ENCODE assay signal across 8 mouse cellular contexts in the genomic region with DNA sequence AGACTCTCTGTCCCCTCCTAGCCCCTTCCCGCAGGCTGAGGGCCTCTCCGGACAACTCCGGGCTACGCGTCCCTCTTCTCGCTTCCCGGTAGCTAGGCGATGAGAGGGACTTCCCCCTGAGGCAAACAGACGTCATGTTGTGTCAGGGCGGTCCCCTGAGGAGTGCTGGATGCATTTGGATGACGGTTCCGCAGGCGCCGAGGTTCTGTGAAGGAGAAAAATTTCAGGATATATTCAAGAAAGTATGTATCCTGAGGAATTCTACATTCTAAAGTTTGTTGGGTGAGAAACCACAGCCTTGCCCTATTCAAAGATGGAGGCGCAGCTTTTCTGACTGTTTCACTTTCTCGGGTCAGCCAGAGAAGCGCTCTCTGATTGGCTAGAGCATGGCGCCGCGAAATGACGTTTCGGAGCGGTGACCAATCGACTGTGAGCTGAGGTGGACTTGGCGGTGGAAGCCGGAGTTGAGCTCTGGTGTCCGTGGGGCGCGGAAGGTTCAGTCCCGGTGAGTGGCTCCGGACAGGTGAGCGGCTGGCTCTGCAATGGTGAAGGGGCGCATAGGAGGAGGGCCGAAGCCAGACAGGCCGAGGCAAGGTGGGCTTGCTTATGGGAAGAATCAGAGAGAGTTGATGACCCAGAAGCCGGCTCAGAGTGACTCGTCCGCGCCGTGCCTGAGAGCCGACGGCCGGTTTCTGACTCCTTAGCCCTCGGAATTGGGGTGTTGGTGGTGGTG. TPM values are rescaled to one million over a fixed set of nuclear protein-coding genes. Genes with fewer than 3 reads are reported as not detected.
DNase-seq lines count a peak whose midpoint lies in the region; ATAC-seq and TF ChIP-seq lines count a peak whose summit lies in the region.

Gene Sec23b, plus strand, starts transcription at position 410 of the 733 bp plus-strand sequence.

- no peak for TF ChIP-seq CTCF in C2C12 (IDR thresholded peaks at IDR 0.05; ENCODE audit: control insufficient read depth, insufficient read depth, insufficient read length)
- TF ChIP-seq CTCF in brain, embryonic 14.5 days (IDR thresholded peaks at IDR 0.05; ENCODE audit: borderline replicate concordance, extremely low read depth, insufficient read depth, insufficient read length) = peak; percentile 0; the same call in 1 of the 2 replicates
- no peak for TF ChIP-seq CTCF in liver, adult 2 months (IDR thresholded peaks at IDR 0.05; ENCODE audit: low read depth, low read length)

- peaks cover 15% of the 10 kb centered on the region for H3K79me3 ChIP-seq in C2C12 (ENCODE audit: low read depth)

- peak; percentile 97 for ATAC-seq in heart, embryonic 11.5 days (replicated peaks; ENCODE audit: insufficient number of reproducible peaks, low FRiP score, low TSS enrichment)
- peak; percentile 98 for ATAC-seq in kidney, embryonic 16.5 days (ENCODE audit: low FRiP score, low TSS enrichment)

- no peaks in the 10 kb centered on the region for H3K9me3 ChIP-seq in erythroblast, embryonic 14.5 days (ENCODE audit: control insufficient read depth, low read length)
- no peaks in the 10 kb centered on the region for H3K9me3 ChIP-seq in heart, embryonic 11.5 days (replicated peaks; ENCODE audit: control insufficient read depth, low read length)
- H3K9me3 ChIP-seq in kidney, embryonic 16.5 days (ENCODE audit: low read length) = no peaks in the 10 kb centered on the region

- peak; percentile 47; the same call in 1 of the 2 replicates for TF ChIP-seq POLR2A in brain, embryonic 14.5 days (IDR thresholded peaks at IDR 0.05; ENCODE audit: borderline replicate concordance, extremely low read depth, insufficient read depth, insufficient read length, poor library complexity, severe bottlenecking)
- TF ChIP-seq POLR2A in liver, adult 2 months (IDR thresholded peaks at IDR 0.05; ENCODE audit: extremely low read depth, insufficient read depth, low read length) = peak; percentile 78
- TF ChIP-seq POLR2A in myocyte (IDR thresholded peaks at IDR 0.05; ENCODE audit: insufficient read length, low read depth) = peak; percentile 87

- peaks cover 25% of the 10 kb centered on the region for H3K4me1 ChIP-seq in erythroblast, embryonic 14.5 days (ENCODE audit: control insufficient read depth)
- peaks cover 6% of the 10 kb centered on the region; the same call in 1 of the 2 replicates for H3K4me1 ChIP-seq in heart, embryonic 11.5 days (ENCODE audit: control insufficient read depth, insufficient read depth, low read length)
- peaks cover 19% of the 10 kb centered on the region for H3K4me1 ChIP-seq in kidney, embryonic 16.5 days (ENCODE audit: insufficient read depth, low read length)
- H3K4me1 ChIP-seq in liver, adult 2 months (ENCODE audit: control insufficient read depth, insufficient read depth, low read length) = no peaks in the 10 kb centered on the region; the same call in 1 of the 2 replicates

- peak within 1 kb of the TSS; percentile 76 for H3K4me2 ChIP-seq in heart, embryonic 11.5 days
- peak within 1 kb of the TSS; percentile 73 for H3K4me2 ChIP-seq in kidney, embryonic 16.5 days (replicated peaks; ENCODE audit: low read depth, low read length)
- H3K4me2 ChIP-seq in myocyte (ENCODE audit: low read depth) = peak within 1 kb of the TSS; percentile 95

- H3K36me3 ChIP-seq in C2C12 (ENCODE audit: control insufficient read depth, insufficient read depth) (no peaks in the 10 kb centered on the region), myocyte (ENCODE audit: control insufficient read depth, insufficient read depth) (peaks cover 10% of the 10 kb centered on the region)
- H3K36me3 ChIP-seq in erythroblast, embryonic 14.5 days (ENCODE audit: control insufficient read depth) = peaks cover 19% of the 10 kb centered on the region
- H3K36me3 ChIP-seq in heart, embryonic 11.5 days (ENCODE audit: control insufficient read depth, insufficient read depth, low read length) = no peaks in the 10 kb centered on the region; the same call in 1 of the 2 replicates
- peaks cover 9% of the 10 kb centered on the region for H3K36me3 ChIP-seq in kidney, embryonic 16.5 days (ENCODE audit: insufficient read depth, low read length)
- H3K36me3 ChIP-seq in liver, adult 2 months (ENCODE audit: control insufficient read depth, insufficient read depth, low read length) = peaks cover 4% of the 10 kb centered on the region; the same call in 1 of the 2 replicates
- H3K36me3 ChIP-seq in splenic B cell, adult 2 months (ENCODE audit: control insufficient read depth, insufficient read depth, low read length, poor library complexity, severe bottlenecking) = peaks cover 3% of the 10 kb centered on the region; the same call in 1 of the 2 replicates

- H3K79me2 ChIP-seq in C2C12 (ENCODE audit: control insufficient read depth, insufficient read depth) (peaks cover 31% of the 10 kb centered on the region), myocyte (ENCODE audit: control insufficient read depth, insufficient read depth) (peaks cover 24% of the 10 kb centered on the region)
- peaks cover 3% of the 10 kb centered on the region; the same call in 1 of the 2 replicates for H3K79me2 ChIP-seq in liver, adult 2 months (ENCODE audit: control insufficient read depth, insufficient read depth, low read length)

- under 1% methylated on average over 44 of the region's 44 CpGs for WGBS in heart, embryonic 11.5 days (ENCODE audit: insufficient replicate concordance)
- WGBS in kidney, embryonic 16.5 days = under 1% methylated on average over 44 of the region's 44 CpGs
- under 1% methylated on average over 44 of the region's 44 CpGs for WGBS in liver, adult 2 months

- peak within 1 kb of the TSS; percentile 87 for H3K9ac ChIP-seq in heart, embryonic 11.5 days (ENCODE audit: low read depth, low read length)
- peak within 1 kb of the TSS; percentile 86 for H3K9ac ChIP-seq in kidney, embryonic 16.5 days (replicated peaks; ENCODE audit: low read length)
- peak within 1 kb of the TSS; percentile 86 for H3K9ac ChIP-seq in liver, adult 2 months (ENCODE audit: low read depth, low read length)

- H3K27me3 ChIP-seq in C2C12 (ENCODE audit: control insufficient read depth, insufficient read depth, insufficient read length) (no peaks in the 10 kb centered on the region), myocyte (ENCODE audit: control insufficient read depth, insufficient read depth, insufficient read length) (no peaks in the 10 kb centered on the region)
- no peaks in the 10 kb centered on the region for H3K27me3 ChIP-seq in erythroblast, embryonic 14.5 days (ENCODE audit: control insufficient read depth)
- H3K27me3 ChIP-seq in heart, embryonic 11.5 days (ENCODE audit: control insufficient read depth, insufficient read depth, low read length) = no peaks in the 10 kb centered on the region
- H3K27me3 ChIP-seq in kidney, embryonic 16.5 days (ENCODE audit: insufficient read depth, low read length) = no peaks in the 10 kb centered on the region
- no peaks in the 10 kb centered on the region for H3K27me3 ChIP-seq in liver, adult 2 months (ENCODE audit: control insufficient read depth, insufficient read depth, low read length)
- no peaks in the 10 kb centered on the region for H3K27me3 ChIP-seq in splenic B cell, adult 2 months (ENCODE audit: control insufficient read depth, insufficient read depth, low read length, poor library complexity, severe bottlenecking)

- H3K27ac ChIP-seq in heart, embryonic 11.5 days (ENCODE audit: low read depth, low read length) = peak within 1 kb of the TSS; percentile 95
- peak within 1 kb of the TSS; percentile 97 for H3K27ac ChIP-seq in kidney, embryonic 16.5 days (ENCODE audit: low read length)
- peak within 1 kb of the TSS; percentile 82 for H3K27ac ChIP-seq in liver, adult 2 months (replicated peaks; ENCODE audit: insufficient read depth, low read depth, low read length)

- peak; percentile 99 for DNase-seq in brain, embryonic 14.5 days (ENCODE audit: low read depth)
- DNase-seq in liver, adult 2 months (ENCODE audit: extremely low read depth, low read depth, low spot score) = peak; percentile 92
- peak; percentile 97 for DNase-seq in splenic B cell, adult 2 months (ENCODE audit: low read depth, low spot score)

- peak within 1 kb of the TSS; percentile 90 for H3K4me3 ChIP-seq in C2C12 (ENCODE audit: insufficient read depth, poor library complexity, severe bottlenecking)
- H3K4me3 ChIP-seq in erythroblast, embryonic 14.5 days (replicated peaks) = peak within 1 kb of the TSS; percentile 97
- peak within 1 kb of the TSS; percentile 86 for H3K4me3 ChIP-seq in heart, embryonic 11.5 days (ENCODE audit: low read depth, low read length)
- peak within 1 kb of the TSS; percentile 86 for H3K4me3 ChIP-seq in kidney, embryonic 16.5 days (ENCODE audit: low read length)
- peak within 1 kb of the TSS; percentile 92 for H3K4me3 ChIP-seq in liver, adult 2 months (ENCODE audit: insufficient read depth, low read depth, low read length)
- H3K4me3 ChIP-seq in myocyte = peak within 1 kb of the TSS; percentile 62

- H3ac ChIP-seq in C2C12 (ENCODE audit: control insufficient read depth, insufficient read length, low read depth) (peak within 1 kb of the TSS; percentile 60), myocyte (ENCODE audit: control insufficient read depth, insufficient read length) (peak within 1 kb of the TSS; percentile 19)

TF ChIP-seq in C2C12, 6 proteins besides CTCF, POLR2A, EP300 and RAD21 (continues in another document):
- TF ChIP-seq MYOG (IDR thresholded peaks at IDR 0.05; ENCODE audit: control insufficient read depth, extremely low read depth, insufficient read length) = no peak
- TF ChIP-seq FOSL1 (IDR thresholded peaks at IDR 0.05; ENCODE audit: insufficient read depth, low read length, poor library complexity, severe bottlenecking) = no peak
- TF ChIP-seq CEBPB (IDR thresholded peaks at IDR 0.05; ENCODE audit: low read depth) = no peak
- TF ChIP-seq MAX (IDR thresholded peaks at IDR 0.05) = no peak
- TF ChIP-seq MYOD1 (IDR thresholded peaks at IDR 0.05; ENCODE audit: control insufficient read depth, insufficient read length, low read depth) = no peak

TF ChIP-seq in myocyte, 11 proteins besides CTCF, POLR2A, EP300 and RAD21:
- TF ChIP-seq E2F4 (IDR thresholded peaks at IDR 0.05; ENCODE audit: insufficient read depth) = no peak
- no peak for TF ChIP-seq CEBPB (IDR thresholded peaks at IDR 0.05; ENCODE audit: insufficient read depth, poor library complexity, severe bottlenecking)
- TF ChIP-seq MAX (IDR thresholded peaks at IDR 0.05; ENCODE audit: low read depth) = no peak
- peak; percentile 92 for TF ChIP-seq POLR2AphosphoS2 (IDR thresholded peaks at IDR 0.05; ENCODE audit: insufficient read length, low read depth)
- TF ChIP-seq MYOG (IDR thresholded peaks at IDR 0.05; ENCODE audit: control insufficient read depth in 1 of 3, insufficient read depth in 1 of 3, insufficient read length in 2 of 3, low read depth in 2 of 3) = peak in 2 of 3 experiments; percentile 7 to 38

RNA-seq across cellular contexts. Expression of gene Sec23b, which starts in this region (rescaled TPM):
- polyA plus RNA-seq in C2C12 (2012; fragmentation: generic; extraction: Trizol) (60.4 TPM), myocyte (2012; fragmentation: generic; extraction: Trizol) (41.5 TPM)
- 63.3 and 64.5 TPM in 2 replicates for polyA plus RNA-seq in brain, embryonic 14.5 days (2012; rRNA removed)
- polyA plus RNA-seq in erythroblast, embryonic 14.5 days (2012) = 0.43 and 0.44 TPM in 2 replicates
- 51.4 and 55.2 TPM in 2 replicates for polyA plus RNA-seq in heart, embryonic 11.5 days (2014; fragmentation: Nextera tagmentation; extraction: Ambion mirVana)
- 117 and 123 TPM in 2 replicates for polyA plus RNA-seq in kidney, embryonic 16.5 days (2015; fragmentation: Nextera tagmentation; extraction: Ambion mirVana)
- total RNA-seq in liver, adult 2 months (2014; rRNA removed) = 41.1 and 49.7 TPM in 2 replicates
- polyA plus RNA-seq in liver, adult 2 months (2012; rRNA removed) = 41.0 and 47.6 TPM in 2 replicates

Comparison
In these comparisons a context has a peak if more than half of its experiments do, and no peak if none do; other contexts are left out.
1. Peak in every context shown above with its lines: DNase-seq, ATAC-seq, H3K4me3 ChIP-seq and H3K27ac ChIP-seq.
2. RNA of gene Sec23b (polyA plus RNA-seq): 117 to 123 TPM in kidney, embryonic 16.5 days, 63.3 to 64.5 TPM in brain, embryonic 14.5 days, 60.4 TPM in C2C12 (single experiment), 51.4 to 55.2 TPM in heart, embryonic 11.5 days, 41.0 to 47.6 TPM in liver, adult 2 months and 41.5 TPM in myocyte (single experiment); 0.43 to 0.44 TPM in erythroblast, embryonic 14.5 days; every median in the first group is over 10 times any median in the second.